Mouse (Mus musculus): ENCODE results near the gene Noct. TPM values are rescaled to one million over a fixed set of nuclear protein-coding genes. Genes with fewer than 3 reads are reported as not detected.

Noct gene
- total RNA-seq, 2 experiments from 2014 or later: 54.1 to 55.2 TPM

DNA sequence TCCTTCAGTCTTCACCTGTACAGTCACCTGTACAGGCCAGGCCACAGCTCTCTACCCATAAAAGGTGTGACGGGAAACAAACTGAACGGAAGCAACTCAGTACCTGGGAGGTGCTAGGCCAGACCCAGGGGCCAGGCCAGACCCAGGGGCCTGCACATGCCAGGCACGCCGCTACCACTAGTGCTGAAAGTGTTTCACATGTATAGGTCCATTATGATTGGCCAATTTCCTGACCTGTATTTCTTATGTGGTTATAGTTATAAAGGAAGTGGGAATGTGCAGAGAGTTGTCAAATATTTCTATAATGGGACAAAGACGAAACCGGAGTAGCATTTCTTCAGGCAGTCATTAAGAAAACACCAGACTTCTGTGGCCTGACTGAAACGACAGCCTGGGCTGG is 30.5 kb downstream of the Noct start:
- intact Hi-C loops (cut with DNase I): no loop called here

DNA sequence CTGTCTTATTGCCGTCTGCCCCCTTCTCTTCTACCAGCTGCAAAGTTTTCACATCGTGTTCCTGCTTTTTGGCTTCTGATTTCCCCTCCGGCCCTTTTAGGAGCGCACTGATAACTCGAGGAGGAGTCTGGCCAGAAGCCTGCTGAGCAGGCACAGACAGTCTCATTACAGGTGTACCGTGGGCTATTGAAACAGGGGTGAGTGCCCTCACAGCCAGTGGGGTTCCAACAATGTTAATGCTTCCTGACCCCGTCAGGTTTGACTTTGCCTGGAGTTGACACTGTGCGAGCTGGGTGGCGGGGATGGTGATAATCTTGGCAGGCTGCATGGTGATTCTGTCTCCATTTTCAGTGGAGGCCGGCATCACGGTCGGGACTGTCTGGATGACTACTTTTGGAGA is 32.2 kb downstream of the Noct start:
- no peak for DNase-seq (ENCODE audit: extremely low spot score in 1 of 2, low spot score in 2 of 2)
- H3K4me3 ChIP-seq: no peak overlapping the region
- intact Hi-C loops (cut with DNase I): no loop called here
- no peak overlapping the region for H3K27ac ChIP-seq
- no peak for TF ChIP-seq CTCF (IDR thresholded peaks at IDR 0.05)

More for the DNA sequence above, 30.5 kb downstream of the Noct start:
- no peak overlapping the region for H3K27ac ChIP-seq
- no peak for DNase-seq (ENCODE audit: extremely low spot score in 1 of 2, low spot score in 2 of 2)
- no peak for TF ChIP-seq CTCF (IDR thresholded peaks at IDR 0.05)
- H3K4me3 ChIP-seq: no peak overlapping the region

- Histone ChIP-seq H3K27ac (no peak overlapping the region), H3K4me3 (no peak overlapping the region)
- no peak for TF ChIP-seq CTCF (IDR thresholded peaks at IDR 0.05)
- DNase-seq (ENCODE audit: extremely low spot score in 1 of 2, low spot score in 2 of 2): no peak
- intact Hi-C loops (cut with DNase I): no loop called here
These were observed 33.8 kb downstream of the Noct start for GRCm38 (mm10) chr3:51258070-51258469.

GRCm38 (mm10) chr3:51262942-51263341 is 38.7 kb downstream of the Noct start:
- no peak for TF ChIP-seq CTCF (IDR thresholded peaks at IDR 0.05)
- no peak overlapping the region for H3K27ac ChIP-seq
- H3K4me3 ChIP-seq: no peak overlapping the region
- intact Hi-C loops (cut with DNase I): no loop called here
- DNase-seq (ENCODE audit: extremely low spot score in 1 of 2, low spot score in 2 of 2): no peak

DNA sequence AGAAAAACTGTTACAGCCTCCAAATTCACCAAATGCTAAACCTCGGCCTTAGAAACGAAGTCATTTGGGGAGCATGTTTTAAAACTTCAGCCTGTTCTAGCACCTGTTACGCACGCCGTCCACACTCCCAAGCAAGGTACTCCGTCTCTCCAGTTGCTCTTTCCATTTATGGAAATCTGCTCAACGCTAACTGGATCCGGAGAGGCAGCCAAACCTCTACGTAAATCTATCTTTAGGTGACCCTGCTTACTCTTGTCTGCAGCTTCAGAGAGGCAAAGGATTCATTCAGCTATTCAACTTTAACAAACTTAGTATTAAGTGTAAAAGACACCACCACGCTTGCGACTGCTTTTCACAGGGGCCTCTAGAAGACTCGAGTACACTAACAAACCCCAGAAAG is 44.2 kb downstream of the Noct start:
- no peak for TF ChIP-seq CTCF (IDR thresholded peaks at IDR 0.05)
- H3K27ac ChIP-seq: no peak overlapping the region
- no peak for DNase-seq (ENCODE audit: extremely low spot score in 1 of 2, low spot score in 2 of 2)
- intact Hi-C loops (cut with DNase I): no loop called here
- H3K4me3 ChIP-seq: no peak overlapping the region

DNA sequence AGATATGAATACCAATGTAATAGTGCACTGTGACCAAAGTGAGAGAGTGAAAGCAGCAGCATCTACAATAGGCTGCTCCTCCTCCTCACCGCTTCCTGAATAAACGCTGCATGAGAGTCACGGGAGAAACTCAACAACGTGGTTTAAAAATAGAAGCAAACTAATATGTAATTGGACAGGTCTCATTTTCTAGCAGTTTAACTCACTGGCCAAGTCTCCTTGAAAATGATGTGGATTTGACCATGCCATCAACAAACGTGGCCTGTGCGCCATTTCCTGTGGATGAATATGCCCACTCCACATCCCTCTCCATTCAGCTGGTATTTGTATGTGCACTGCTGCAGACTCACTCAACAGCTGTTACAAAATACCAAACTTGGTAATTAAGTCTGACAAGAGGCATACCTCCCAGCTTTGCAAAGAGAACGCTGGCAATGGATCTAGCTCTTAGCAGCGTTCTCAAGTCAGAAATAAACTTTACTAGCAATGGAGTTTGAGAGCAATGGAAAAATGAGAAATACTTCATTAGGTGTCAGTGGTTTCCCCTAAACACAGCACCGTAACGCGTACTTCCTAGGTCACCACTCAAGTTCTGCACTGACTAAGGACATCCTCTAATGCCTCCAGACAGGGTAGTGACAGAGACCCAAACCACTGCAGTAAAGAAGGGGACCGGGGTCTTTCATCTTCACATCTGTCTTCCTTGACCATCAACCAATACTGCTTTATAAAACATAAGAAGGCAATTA is 46.0 kb downstream of the Noct start:
- no peak for TF ChIP-seq CTCF (IDR thresholded peaks at IDR 0.05)
- no peak for DNase-seq (ENCODE audit: extremely low spot score in 1 of 2, low spot score in 2 of 2)
- intact Hi-C loops (cut with DNase I): no loop called here
- Histone ChIP-seq H3K4me3 (no peak overlapping the region), H3K27ac (no peak overlapping the region)

GRCm38 (mm10) chr3:51275956-51276398 is 51.7 kb downstream of the Noct start:
- Histone ChIP-seq H3K4me3 (peak overlapping the region; percentile 97), H3K27ac (peak overlapping the region; percentile 96)
- TF ChIP-seq CTCF (IDR thresholded peaks at IDR 0.05): no peak; the same call in 1 of the 2 replicates
- intact Hi-C loops (cut with DNase I): loop anchor here (1.0 to 5.0 kb wide), 5 partner anchors 39 to 141 kb away; partner anchors contain the start of genes Elf2, Naa15 and Noct
- DNase-seq (ENCODE audit: extremely low spot score in 1 of 2, low spot score in 2 of 2): peak; percentile 92 to 97

GRCm38 (mm10) chr3:51276421-51277111 is 52.3 kb downstream of the Noct start:
- TF ChIP-seq CTCF (IDR thresholded peaks at IDR 0.05): no peak
- peak overlapping the region; percentile 97 for H3K4me3 ChIP-seq
- intact Hi-C loops (cut with DNase I): loop anchor here (1.0 to 5.0 kb wide), 5 partner anchors 39 to 141 kb away; partner anchors contain the start of genes Elf2, Naa15 and Noct
- DNase-seq (ENCODE audit: extremely low spot score in 1 of 2, low spot score in 2 of 2): peak in 1 of 2 experiments; percentile 54
- peak overlapping the region; percentile 96 for H3K27ac ChIP-seq

DNA sequence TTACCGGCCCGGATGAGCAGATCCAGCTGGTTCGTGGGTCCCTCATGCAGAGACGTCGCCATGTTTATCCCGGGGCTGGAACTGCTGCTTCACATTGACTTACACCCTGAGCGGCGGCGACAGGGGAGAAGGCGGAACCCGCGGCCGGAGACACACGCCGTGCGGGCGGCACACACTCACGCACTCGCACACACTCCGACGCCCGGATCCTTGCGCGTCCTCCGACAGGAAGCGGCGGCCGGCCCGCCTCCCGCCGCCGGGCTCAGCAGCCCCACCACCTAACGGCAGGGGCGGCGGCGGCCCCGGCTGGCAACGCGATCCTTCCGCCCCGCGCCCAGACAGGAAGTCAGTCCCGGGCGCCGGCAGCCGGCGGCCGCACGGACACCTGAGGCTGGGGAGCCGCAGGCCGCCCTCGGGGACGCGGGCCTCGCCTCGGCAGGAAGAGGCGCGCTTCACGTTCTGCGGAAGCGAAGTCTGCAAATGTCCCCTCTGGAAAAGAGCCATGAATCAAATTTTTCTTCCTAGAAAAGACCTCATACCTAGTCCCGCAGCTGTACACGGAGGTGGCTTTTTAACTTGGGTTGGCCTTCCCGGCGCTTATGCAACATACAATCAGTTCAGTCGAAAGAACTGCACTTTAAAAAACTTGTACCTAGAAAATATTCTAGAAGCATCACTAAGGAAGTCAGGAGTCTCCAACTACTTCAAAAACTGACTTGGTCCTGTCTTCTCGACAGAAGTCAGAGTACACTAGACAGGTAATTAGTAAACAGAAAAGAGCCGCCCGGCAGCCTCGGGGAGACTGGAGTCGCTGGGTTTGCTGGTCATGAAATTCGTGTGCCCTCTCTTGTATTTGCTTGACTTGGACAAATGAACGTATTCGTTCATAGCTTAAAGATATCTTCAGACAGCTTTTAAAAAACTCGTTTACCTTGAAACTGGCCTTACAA is 53.2 kb downstream of the Noct start:
- Histone ChIP-seq H3K4me3 (peak overlapping the region; percentile 97), H3K27ac (peak overlapping the region; percentile 96)
- TF ChIP-seq CTCF (IDR thresholded peaks at IDR 0.05): no peak; the same call in 1 of the 2 replicates
- DNase-seq (ENCODE audit: extremely low spot score in 1 of 2, low spot score in 2 of 2): peak; percentile 80 to 86
- intact Hi-C loops (cut with DNase I): loop anchor here (2.0 to 5.0 kb wide), 3 partner anchors 40 to 140 kb away; partner anchors contain the start of gene Naa15

DNA sequence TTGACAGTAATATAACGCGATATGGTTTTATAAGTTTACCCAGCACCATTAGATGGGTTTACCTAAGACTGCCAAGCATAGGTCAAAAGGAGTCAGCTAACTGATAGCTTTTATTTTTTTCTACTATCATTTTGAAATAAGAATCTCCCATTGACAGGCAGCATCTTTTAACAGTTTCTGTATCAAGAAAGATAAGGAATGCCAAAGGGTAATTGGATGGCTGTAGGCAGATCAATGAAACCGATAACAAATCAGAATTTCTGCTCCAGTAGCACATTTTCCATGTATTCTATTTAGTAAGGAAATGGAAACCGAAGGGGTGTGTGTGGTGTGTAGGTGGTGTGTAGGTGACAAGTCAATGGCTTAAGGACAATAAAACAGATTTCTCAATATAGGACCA is 54.2 kb downstream of the Noct start:
- intact Hi-C loops (cut with DNase I): loop anchor here (5.0 kb wide), 2 partner anchors 41 to 139 kb away; partner anchors contain the start of gene Naa15
- H3K27ac ChIP-seq: no peak overlapping the region
- no peak overlapping the region for H3K4me3 ChIP-seq
- no peak for TF ChIP-seq CTCF (IDR thresholded peaks at IDR 0.05)
- DNase-seq (ENCODE audit: extremely low spot score in 1 of 2, low spot score in 2 of 2): no peak

GRCm38 (mm10) chr3:51281727-51282126 is 57.5 kb downstream of the Noct start:
- TF ChIP-seq CTCF (IDR thresholded peaks at IDR 0.05): no peak
- no peak overlapping the region for H3K4me3 ChIP-seq
- no peak for DNase-seq (ENCODE audit: extremely low spot score in 1 of 2, low spot score in 2 of 2)
- intact Hi-C loops (cut with DNase I): no loop called here
- no peak overlapping the region for H3K27ac ChIP-seq
